Mouse (Mus musculus): ENCODE measurements around the gene Fes. TPM values are rescaled to one million over a fixed set of nuclear protein-coding genes. Genes with fewer than 3 reads are reported as not detected.
A peak's percentile ranks its signal among the peaks of the same experiment; 100 is the strongest.

Fes gene
- polyA plus RNA-seq, 1 experiment from 2014 or later, result 26.4 TPM

- WGBS, result 67% methylated on average over 7 of the region's 7 CpGs
- no peak for DNase-seq (ENCODE audit: low spot score)
- Histone ChIP-seq H3K36me3 (ENCODE audit: insufficient read depth, low read length) (0 out of 2 replicates have a peak, but pooled peaks cover 4% of the 10 kb centered on the region), H3K27ac (ENCODE audit: low read length) (no peak overlapping the region), H3K9ac (replicated peaks; ENCODE audit: low read depth) (no peak overlapping the region), H3K27me3 (replicated peaks; ENCODE audit: insufficient read depth, low read length) (no peaks in the 10 kb centered on the region), H3K4me2 (replicated peaks; ENCODE audit: low read depth, low read length) (no peak overlapping the region), H3K4me3 (ENCODE audit: low read depth, low read length) (no peak overlapping the region), H3K4me1 (ENCODE audit: insufficient read depth, low read depth, low read length) (peaks cover 15% of the 10 kb centered on the region; the same call in 1 of the 2 replicates), H3K9me3 (ENCODE audit: low read length) (no peaks in the 10 kb centered on the region)
- ATAC-seq, result no peak
- no peak for TF ChIP-seq EP300 (IDR thresholded peaks at IDR 0.05)
- no peak for TF ChIP-seq CTCF (IDR thresholded peaks at IDR 0.05)
Observed at GRCm38 (mm10) chr7:80341793-80342192, 46.0 kb downstream of the Fes start.

- peak within 1 kb of the TSS; percentile 90 for H3K27ac ChIP-seq (ENCODE audit: low read length)
- H3K4me3 ChIP-seq (ENCODE audit: low read depth, low read length), result peak within 1 kb of the TSS; percentile 59
- DNase-seq (ENCODE audit: low spot score), result peak; percentile 93
- H3K36me3 ChIP-seq (ENCODE audit: insufficient read depth, low read length), result peaks cover 12% of the 10 kb centered on the region
- peak; percentile 72 for ATAC-seq
- H3K9ac ChIP-seq (replicated peaks; ENCODE audit: low read depth), result peak within 1 kb of the TSS; percentile 51
- TF ChIP-seq CTCF (IDR thresholded peaks at IDR 0.05) (peak; percentile 81), EP300 (IDR thresholded peaks at IDR 0.05) (no peak)
- no peaks in the 10 kb centered on the region for H3K9me3 ChIP-seq (ENCODE audit: low read length)
- no peaks in the 10 kb centered on the region for H3K27me3 ChIP-seq (replicated peaks; ENCODE audit: insufficient read depth, low read length)
- H3K4me1 ChIP-seq (ENCODE audit: insufficient read depth, low read depth, low read length), result peaks cover 15% of the 10 kb centered on the region; the same call in 1 of the 2 replicates
- peak within 1 kb of the TSS; percentile 75 for H3K4me2 ChIP-seq (replicated peaks; ENCODE audit: low read depth, low read length)
- 2% methylated on average over 11 of the region's 11 CpGs for WGBS
Observed at GRCm38 (mm10) chr7:80340793-80341192, 47.0 kb downstream of the Fes start, which contains the start of gene Unc45a. Gene Unc45a (minus strand): TSS chr7:80341005.

- DNase-seq (ENCODE audit: low spot score), result peak; percentile 98
- peaks cover 20% of the 10 kb centered on the region for H3K36me3 ChIP-seq (ENCODE audit: insufficient read depth, low read length)
- peak overlapping the region; percentile 59 for H3K4me3 ChIP-seq (ENCODE audit: low read depth, low read length)
- peak; percentile 98 for ATAC-seq
- H3K9ac ChIP-seq (replicated peaks; ENCODE audit: low read depth), result peak overlapping the region; percentile 51
- no peaks in the 10 kb centered on the region for H3K27me3 ChIP-seq (replicated peaks; ENCODE audit: insufficient read depth, low read length)
- peaks cover 15% of the 10 kb centered on the region; the same call in 1 of the 2 replicates for H3K4me1 ChIP-seq (ENCODE audit: insufficient read depth, low read depth, low read length)
- no peaks in the 10 kb centered on the region for H3K9me3 ChIP-seq (ENCODE audit: low read length)
- peak overlapping the region; percentile 90 for H3K27ac ChIP-seq (ENCODE audit: low read length)
- H3K4me2 ChIP-seq (replicated peaks; ENCODE audit: low read depth, low read length), result peak overlapping the region; percentile 75
- no peak for TF ChIP-seq EP300 (IDR thresholded peaks at IDR 0.05)
- TF ChIP-seq CTCF (IDR thresholded peaks at IDR 0.05), result peak; percentile 88
- under 1% methylated on average over 44 of the region's 45 CpGs for WGBS
Observed at GRCm38 (mm10) chr7:80339793-80340628, 47.7 kb downstream of the Fes start.

- Histone ChIP-seq H3K4me1 (ENCODE audit: insufficient read depth, low read depth, low read length) (peaks cover 15% of the 10 kb centered on the region; the same call in 1 of the 2 replicates), H3K4me2 (replicated peaks; ENCODE audit: low read depth, low read length) (peak overlapping the region; percentile 75), H3K27me3 (replicated peaks; ENCODE audit: insufficient read depth, low read length) (no peaks in the 10 kb centered on the region), H3K9ac (replicated peaks; ENCODE audit: low read depth) (peak overlapping the region; percentile 52), H3K36me3 (ENCODE audit: insufficient read depth, low read length) (peaks cover 27% of the 10 kb centered on the region), H3K4me3 (ENCODE audit: low read depth, low read length) (peak overlapping the region; percentile 59), H3K9me3 (ENCODE audit: low read length) (no peaks in the 10 kb centered on the region), H3K27ac (ENCODE audit: low read length) (0 out of 2 replicates have a peak overlapping the region, but pooled peaks have one; percentile 43)
- ATAC-seq (no peak), DNase-seq (ENCODE audit: low spot score) (peak; percentile 32)
- no peak for TF ChIP-seq CTCF (IDR thresholded peaks at IDR 0.05)
- no peak for TF ChIP-seq EP300 (IDR thresholded peaks at IDR 0.05)
- 9% methylated on average over 17 of the region's 17 CpGs for WGBS
Observed at GRCm38 (mm10) chr7:80339371-80339770, 48.4 kb downstream of the Fes start.

- H3K9me3 ChIP-seq (ENCODE audit: low read length), result no peaks in the 10 kb centered on the region
- H3K4me1 ChIP-seq (ENCODE audit: insufficient read depth, low read depth, low read length), result peaks cover 9% of the 10 kb centered on the region; the same call in 1 of the 2 replicates
- TF ChIP-seq CTCF (IDR thresholded peaks at IDR 0.05) (no peak), EP300 (IDR thresholded peaks at IDR 0.05) (no peak)
- peaks cover 46% of the 10 kb centered on the region for H3K36me3 ChIP-seq (ENCODE audit: insufficient read depth, low read length)
- no peak overlapping the region for H3K27ac ChIP-seq (ENCODE audit: low read length)
- H3K27me3 ChIP-seq (replicated peaks; ENCODE audit: insufficient read depth, low read length), result no peaks in the 10 kb centered on the region
- WGBS, result 81% methylated on average over 3 of the region's 3 CpGs
- DNase-seq (ENCODE audit: low spot score) (no peak), ATAC-seq (no peak)
- H3K4me3 ChIP-seq (ENCODE audit: low read depth, low read length), result no peak overlapping the region
- no peak overlapping the region for H3K9ac ChIP-seq (replicated peaks; ENCODE audit: low read depth)
- H3K4me2 ChIP-seq (replicated peaks; ENCODE audit: low read depth, low read length), result no peak overlapping the region
Observed at GRCm38 (mm10) chr7:80336932-80337331, 50.8 kb downstream of the Fes start.

- Histone ChIP-seq H3K27ac (ENCODE audit: low read length) (no peak overlapping the region), H3K4me1 (ENCODE audit: insufficient read depth, low read depth, low read length) (peaks cover 9% of the 10 kb centered on the region; the same call in 1 of the 2 replicates), H3K27me3 (replicated peaks; ENCODE audit: insufficient read depth, low read length) (no peaks in the 10 kb centered on the region), H3K4me2 (replicated peaks; ENCODE audit: low read depth, low read length) (no peak overlapping the region), H3K9me3 (ENCODE audit: low read length) (no peaks in the 10 kb centered on the region), H3K9ac (replicated peaks; ENCODE audit: low read depth) (no peak overlapping the region), H3K4me3 (ENCODE audit: low read depth, low read length) (no peak overlapping the region), H3K36me3 (ENCODE audit: insufficient read depth, low read length) (peaks cover 57% of the 10 kb centered on the region)
- ATAC-seq (no peak), DNase-seq (ENCODE audit: low spot score) (no peak)
- TF ChIP-seq CTCF (IDR thresholded peaks at IDR 0.05) (no peak), EP300 (IDR thresholded peaks at IDR 0.05) (no peak)
- 90% methylated on average over 4 of the region's 4 CpGs for WGBS
Observed at GRCm38 (mm10) chr7:80334848-80335247, 52.9 kb downstream of the Fes start.
